Mouse (Mus musculus) forebrain, embryonic 11.5 days (tissue): ENCODE measurements around the gene Olfr649. TPM values are rescaled to one million over a fixed set of nuclear protein-coding genes. Genes with fewer than 3 reads are reported as not detected.

Experiments used
- ATAC-seq: fragments of 200-750 bp; cut with Nextera tagmentation; replicated peaks from 2 replicates; pipeline ENCODE4 v1.8.0; 2017; ENCODE audit warnings: moderate TSS enrichment; ENCODE audit not compliant: low FRiP score
- DNase-seq: peaks from one replicate; pipeline ENCODE4 v3.0.0-alpha.2; 2017; ENCODE audit warnings: low spot score
- H3K27ac ChIP-seq: fragments of 300-500 bp; sonication (generic); 2 replicates; pipeline ENCODE4 v1.5.1; 2014; ENCODE audit warnings: low read depth, low read length
- H3K27me3 ChIP-seq: fragments of 300-500 bp; sonication (generic); 2 replicates; pipeline ENCODE4 v1.6.1; 2014; ENCODE audit warnings: mild to moderate bottlenecking, low read length, mixed read lengths; ENCODE audit not compliant: control insufficient read depth, insufficient read depth
- H3K36me3 ChIP-seq: fragments of 300-500 bp; sonication (generic); 2 replicates; pipeline ENCODE4 v1.6.1; 2014; ENCODE audit warnings: mild to moderate bottlenecking, low read length, moderate library complexity, mixed read lengths; ENCODE audit not compliant: control insufficient read depth, insufficient read depth
- H3K4me1 ChIP-seq: fragments of 300-500 bp; sonication (generic); replicated peaks from 2 replicates; pipeline ENCODE4 v1.6.1; 2014; ENCODE audit warnings: low read length, mixed read lengths; ENCODE audit not compliant: control insufficient read depth, insufficient read depth
- H3K4me2 ChIP-seq: fragments of 300-500 bp; sonication (generic); 2 replicates; pipeline ENCODE4 v1.6.1; 2014; ENCODE audit warnings: low read depth, mild to moderate bottlenecking, low read length, moderate library complexity, mixed read lengths; ENCODE audit not compliant: severe bottlenecking
- H3K4me3 ChIP-seq: fragments of 300-500 bp; sonication (generic); 2 replicates; pipeline ENCODE4 v1.5.1; 2014; ENCODE audit warnings: low read depth, low read length
- H3K9ac ChIP-seq: fragments of 300-500 bp; sonication (generic); 2 replicates; pipeline ENCODE4 v1.6.1; 2014; ENCODE audit warnings: low read length
- H3K9me3 ChIP-seq: fragments of 300-500 bp; sonication (generic); 2 replicates; pipeline ENCODE4 v1.6.1; 2016; ENCODE audit warnings: low read length, mixed read lengths; ENCODE audit not compliant: control insufficient read depth
- WGBS: fragments of 180-500 bp; shearing (Covaris S2); extraction: QIAGEN DNeasy Blood & Tissue Kit; methylation state at CpG from one replicate; pipeline ENCODE4 v1.1.7; 2014; 5-methylcytosine and 5-hydroxymethylcytosine counted together
- polyA plus RNA-seq: library from polyadenylated mRNA; unstranded; fragments of >200 nt; fragmentation: Nextera tagmentation; extraction: Ambion mirVana; gene quantifications from 2 replicates; pipeline ENCODE4 v1.2.1, GENCODE M21; 2014

The Olfr649 gene
- polyA plus RNA-seq, 1 experiment from 2014 or later, result not detected

DNA sequence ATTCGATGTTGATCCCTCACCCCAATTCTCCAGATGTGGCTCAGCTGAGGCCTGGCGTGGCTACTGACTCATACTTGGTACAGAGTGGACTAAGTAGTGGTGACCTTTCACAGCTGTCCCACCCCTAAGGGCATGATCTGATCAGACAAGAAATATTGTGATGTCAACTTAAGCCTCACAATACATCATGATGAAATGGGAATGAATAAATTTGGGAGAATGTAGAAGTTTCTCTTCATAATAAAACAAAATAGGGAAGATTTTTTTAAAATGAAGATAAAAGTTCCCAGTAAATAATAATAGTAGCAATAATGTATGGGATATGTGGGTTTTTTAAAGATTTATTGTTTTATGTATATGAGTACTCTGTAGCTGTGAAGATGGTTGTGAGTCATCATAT is 45.3 kb downstream of the Olfr649 start, which contains the start of gene Ubqlnl:
Gene Ubqlnl, minus strand, starts transcription at position 101 of the 400 bp plus-strand sequence.
- Histone ChIP-seq H3K27me3 (no peaks in the 10 kb centered on the region), H3K9me3 (no peaks in the 10 kb centered on the region), H3K27ac (no peak within 1 kb of the TSS), H3K4me2 (no peak within 1 kb of the TSS), H3K4me1 (no peaks in the 10 kb centered on the region), H3K36me3 (no peaks in the 10 kb centered on the region), H3K9ac (no peak within 1 kb of the TSS), H3K4me3 (no peak within 1 kb of the TSS)
- WGBS, result 84% methylated on average over 2 of the region's 2 CpGs
- ATAC-seq (no peak), DNase-seq (no peak)

DNA sequence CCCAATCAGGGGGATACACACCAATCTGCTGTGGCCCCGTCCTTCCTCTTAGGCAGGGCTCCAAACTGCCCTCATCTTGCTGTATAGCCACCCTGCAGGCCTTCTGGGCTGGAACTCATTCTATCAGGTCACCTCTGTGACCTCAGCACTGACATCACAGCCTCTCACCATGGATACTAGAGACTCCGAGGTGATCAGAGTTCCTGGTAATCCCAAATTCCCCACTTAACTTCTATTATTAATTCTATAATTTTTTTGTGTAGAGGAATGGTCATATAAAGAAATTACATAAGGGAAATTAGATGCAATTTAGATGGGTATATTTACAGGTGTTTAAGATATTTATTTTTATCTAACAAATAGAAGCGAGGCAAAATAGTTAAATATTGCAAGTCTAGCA is 52.6 kb downstream of the Olfr649 start, which contains the start of gene Ubqln3:
Gene Ubqln3, minus strand, starts transcription at position 101 of the 400 bp plus-strand sequence.
- H3K9me3 ChIP-seq, result no peaks in the 10 kb centered on the region
- DNase-seq, result no peak
- H3K36me3 ChIP-seq, result no peaks in the 10 kb centered on the region
- no peak for ATAC-seq
- H3K4me1 ChIP-seq, result no peaks in the 10 kb centered on the region
- no peak within 1 kb of the TSS for H3K27ac ChIP-seq
- no peak within 1 kb of the TSS for H3K4me3 ChIP-seq
- H3K4me2 ChIP-seq, result no peak within 1 kb of the TSS
- 74% methylated on average over 3 of the region's 3 CpGs for WGBS
- H3K9ac ChIP-seq, result no peak within 1 kb of the TSS
- H3K27me3 ChIP-seq, result no peaks in the 10 kb centered on the region

Other genes with a start within 250 kb of the Olfr649 start
- gene Olfr635, start 224.8 kb downstream of the Olfr649 start, polyA plus RNA-seq, result 0.03 TPM in 1 of 2 replicates, not detected in the other
- gene Olfr638, start 197.2 kb downstream of the Olfr649 start, polyA plus RNA-seq, result not detected in 2 replicates
- gene Olfr639, start 178.7 kb downstream of the Olfr649 start, polyA plus RNA-seq, result 0.04 TPM in 2 replicates
- not detected in 2 replicates for gene Olfr640, start 170.4 kb downstream of the Olfr649 start, polyA plus RNA-seq
- gene Olfr641, start 160.5 kb downstream of the Olfr649 start, polyA plus RNA-seq, result not detected in 2 replicates
- gene Olfr642, start 143.3 kb downstream of the Olfr649 start, polyA plus RNA-seq, result not detected in 2 replicates
- gene 4930516K23Rik, start 134.5 kb downstream of the Olfr649 start, polyA plus RNA-seq, result not detected in 2 replicates
- not detected in 2 replicates for gene Olfr644, start 124.1 kb downstream of the Olfr649 start, polyA plus RNA-seq
- not detected in 2 replicates for gene Olfr645, start 110.5 kb downstream of the Olfr649 start, polyA plus RNA-seq
- not detected in 2 replicates for gene Olfr646, start 91.1 kb downstream of the Olfr649 start, polyA plus RNA-seq
- gene Ubqln5, start 66.2 kb downstream of the Olfr649 start, polyA plus RNA-seq, result not detected in 2 replicates
- gene Olfr643, start 58.6 kb downstream of the Olfr649 start, polyA plus RNA-seq, result not detected in 2 replicates
- not detected in 2 replicates for gene Ubqln3, start 52.7 kb downstream of the Olfr649 start, polyA plus RNA-seq
- gene Ubqlnl, start 45.4 kb downstream of the Olfr649 start, polyA plus RNA-seq, result not detected in 2 replicates
- not detected in 2 replicates for gene Olfm5, start 31.2 kb downstream of the Olfr649 start, polyA plus RNA-seq
- 0.27 and 0.40 TPM in 2 replicates for gene Olfr648, start 12.6 kb downstream of the Olfr649 start, polyA plus RNA-seq
- gene Trim6, start 22.8 kb upstream of the Olfr649 start, polyA plus RNA-seq, result 2.7 and 3.3 TPM in 2 replicates
- 0.64 and 1.1 TPM in 2 replicates for gene Trim34a, start 48.5 kb upstream of the Olfr649 start, polyA plus RNA-seq
- gene Trim5, start 92.1 kb upstream of the Olfr649 start, polyA plus RNA-seq, result 0.12 TPM in 1 of 2 replicates, not detected in the other
- 1.5 and 1.7 TPM in 2 replicates for gene Trim12a, start 119.5 kb upstream of the Olfr649 start, polyA plus RNA-seq
- not detected in 2 replicates for gene Trim34b, start 133.5 kb upstream of the Olfr649 start, polyA plus RNA-seq
- gene Trim12c, start 157.4 kb upstream of the Olfr649 start, polyA plus RNA-seq, result 0.69 and 0.75 TPM in 2 replicates
- not detected in 2 replicates for gene Trim30b, start 173.9 kb upstream of the Olfr649 start, polyA plus RNA-seq
- 0.16 TPM in 1 of 2 replicates, not detected in the other for gene Trim30c, start 204.9 kb upstream of the Olfr649 start, polyA plus RNA-seq